Mouse (Mus musculus) heart, postnatal 0 days (tissue): ENCODE results near the gene Larp4b.

ENCODE experiments used
- CTCF ChIP-seq: IDR thresholded peaks from 2 replicates; pipeline ENCODE4 v1.5.1; 2016; ENCODE audit warnings: antibody characterized with exemption, control low read depth, low read depth
- EP300 ChIP-seq: IDR thresholded peaks from 2 replicates; pipeline ENCODE4 v1.6.1; 2016; ENCODE audit warnings: antibody characterized with exemption, low read depth

DNA sequence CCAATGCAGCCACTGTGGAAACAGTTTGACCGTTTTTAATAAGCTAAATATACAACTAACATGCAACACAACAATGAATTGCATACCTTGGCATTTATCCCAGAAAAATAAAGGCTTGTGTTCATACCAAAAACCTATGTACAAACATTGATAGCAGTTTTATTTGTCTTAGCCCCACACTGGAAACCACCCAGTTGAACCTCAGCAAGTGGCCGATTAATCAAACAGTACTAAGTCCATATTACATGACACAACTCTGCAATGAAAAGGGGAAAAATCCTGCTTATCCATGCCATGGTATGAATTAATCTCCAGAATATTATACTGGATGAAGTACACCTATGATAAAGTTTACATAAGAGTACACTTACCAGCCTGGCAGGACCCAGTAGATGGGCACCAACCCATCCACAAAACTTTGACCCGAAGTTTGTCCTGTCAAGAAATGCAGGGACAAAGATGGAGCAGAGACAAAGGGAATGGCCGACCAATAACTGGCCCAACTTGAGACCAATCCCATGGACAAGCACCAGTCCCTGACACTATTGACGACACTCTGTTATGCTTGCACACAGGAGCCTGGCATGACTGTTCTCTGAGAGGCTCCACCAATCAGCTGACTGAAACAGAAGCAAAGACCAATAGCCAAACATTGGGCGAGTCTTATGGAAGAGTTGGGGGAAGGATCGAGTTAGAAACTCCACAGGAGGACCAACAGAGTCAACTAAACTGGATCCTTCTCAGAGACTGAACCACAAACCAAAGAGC lies 17.7 kb upstream of the Larp4b start:
- TF ChIP-seq CTCF (no peak), EP300 (no peak)
